Mouse (Mus musculus) cerebellum, adult 11 months (tissue): ENCODE measurements around the gene Zfp512.
"Not testable (repeated sequence)": the region's sequence is repeated elsewhere in the genome, so short reads cannot be mapped to it uniquely, and the experiment has no call there.

Experiments
- DNase-seq: peaks from one replicate; pipeline ENCODE4 v3.0.0; 2022

Zfp512 gene

GRCm38 (mm10) chr5:31451878-31452561 is at the start of gene Zfp512:
TSS of gene Zfp512 (plus strand) at chr5:31452431.
- DNase-seq: peak; percentile 82

DNA sequence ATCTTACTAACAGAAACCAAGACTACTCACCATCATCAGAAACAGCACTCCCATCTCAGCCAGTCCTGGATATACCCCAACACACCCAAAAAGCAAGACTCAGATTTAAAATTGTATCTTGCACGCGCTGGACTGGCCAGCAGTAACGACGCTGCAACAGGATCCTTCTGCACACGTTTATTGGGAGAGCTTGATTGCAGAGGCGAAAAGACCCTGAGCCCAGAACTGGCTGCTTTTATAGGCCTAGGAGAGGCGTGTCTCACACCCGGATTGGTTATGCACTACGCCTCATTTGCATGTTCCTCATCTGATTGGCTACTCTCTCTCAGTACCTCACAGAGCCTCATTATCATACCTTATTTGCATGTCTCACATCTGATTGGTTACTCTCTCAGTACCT is 17.5 kb upstream of the Zfp512 start:
- DNase-seq: not testable (repeated sequence)

GRCm38 (mm10) chr5:31451336-31451735 is 895 bp upstream of the Zfp512 start:
- DNase-seq: no peak

DNA sequence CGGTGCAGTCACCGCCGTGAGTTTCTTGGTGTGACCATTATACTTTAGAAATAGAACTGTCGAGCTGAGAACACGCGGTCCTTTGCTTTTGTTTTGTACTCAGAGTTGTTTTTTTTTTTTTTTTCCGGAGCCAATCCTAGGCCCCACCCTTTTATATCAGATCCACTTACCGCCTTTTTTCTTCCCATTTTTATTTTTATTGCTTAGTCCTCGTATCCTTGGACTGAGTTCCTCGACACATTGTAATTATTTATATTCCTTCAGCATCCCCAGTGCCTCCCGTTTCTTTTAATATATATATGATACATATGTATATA is 289 bp downstream of the Zfp512 start:
- no peak for DNase-seq

DNA sequence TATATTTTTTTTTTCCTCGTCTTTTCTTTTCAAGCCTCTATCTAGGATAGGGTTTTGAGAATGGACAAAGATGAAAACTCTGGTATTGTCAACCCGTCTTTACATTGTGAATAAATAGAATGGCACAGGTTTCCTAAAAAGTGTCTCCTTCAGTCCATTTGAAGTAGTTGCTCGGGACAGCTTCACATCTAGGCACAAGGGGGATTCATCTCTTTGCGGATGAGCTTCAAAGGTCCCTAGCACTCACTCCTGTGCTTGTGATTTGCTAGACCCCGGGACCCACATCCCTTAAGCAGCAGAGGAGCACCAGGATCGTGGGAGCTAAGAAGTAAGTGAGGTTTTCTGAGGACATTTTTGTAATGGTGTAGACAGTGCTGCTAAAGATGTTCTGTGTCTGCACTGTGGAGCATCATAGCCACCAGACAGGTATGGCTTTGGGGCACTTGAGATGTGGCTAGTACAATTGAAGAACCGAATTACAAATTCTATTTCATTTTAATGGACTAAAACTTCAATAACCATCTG is 717 bp downstream of the Zfp512 start:
- no peak for DNase-seq

GRCm38 (mm10) chr5:31467798-31468197 is 15.6 kb downstream of the Zfp512 start:
- DNase-seq: no peak

- DNase-seq: no peak
These were observed 17.5 kb downstream of the Zfp512 start for GRCm38 (mm10) chr5:31469711-31470110.

DNA sequence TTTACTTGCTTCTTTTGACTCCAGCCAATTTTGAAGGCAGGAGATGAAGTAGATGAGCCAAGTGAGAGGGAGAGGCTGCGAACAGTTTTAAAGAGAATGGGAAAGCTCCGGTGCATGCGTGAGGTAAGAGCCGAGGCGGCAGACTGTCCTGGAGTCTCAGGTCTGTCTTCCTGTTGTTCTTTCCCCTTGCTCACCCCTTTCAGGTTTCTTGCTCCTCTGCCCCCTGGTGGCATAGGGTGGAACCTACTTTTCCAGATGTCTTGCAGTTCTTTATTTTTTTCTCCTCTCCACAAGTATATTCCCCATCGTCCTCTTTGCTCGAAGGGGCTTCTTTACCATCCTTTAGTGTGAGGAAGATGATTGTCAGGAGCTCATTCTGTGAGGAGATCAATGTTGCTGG is 18.1 kb downstream of the Zfp512 start:
- no peak for DNase-seq

DNA sequence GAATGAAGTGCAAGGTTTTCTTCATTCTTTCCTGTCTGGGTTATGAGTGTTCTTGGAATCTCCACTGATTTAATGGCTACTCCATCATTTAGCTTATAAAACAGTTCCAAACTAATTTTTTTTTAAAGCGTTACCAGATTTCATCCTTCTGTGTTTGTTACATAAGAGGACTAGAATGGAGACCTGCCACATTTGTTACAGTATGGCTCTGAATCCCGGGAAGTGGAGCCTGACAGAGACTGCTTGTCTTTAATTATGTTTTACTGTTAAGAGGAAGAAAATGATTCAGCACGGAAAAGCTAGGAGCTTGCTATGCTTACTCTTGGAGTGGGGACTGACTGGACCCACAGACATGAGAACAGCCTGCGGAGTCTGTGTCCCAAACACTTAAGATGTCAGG is 28.3 kb downstream of the Zfp512 start:
- DNase-seq: no peak

- DNase-seq: no peak
These were observed 33.2 kb downstream of the Zfp512 start, which contains the start of gene 4930548H24Rik for GRCm38 (mm10) chr5:31485440-31485839. TSS of gene 4930548H24Rik (plus strand) at chr5:31485740.

GRCm38 (mm10) chr5:31487889-31488288 is 35.7 kb downstream of the Zfp512 start:
- DNase-seq: no peak

GRCm38 (mm10) chr5:31489116-31489769 is 37.0 kb downstream of the Zfp512 start:
- DNase-seq: no peak

GRCm38 (mm10) chr5:31492031-31492430 is 39.8 kb downstream of the Zfp512 start:
- no peak for DNase-seq

GRCm38 (mm10) chr5:31494513-31495297 is 42.5 kb downstream of the Zfp512 start, which contains the start of gene Gpn1:
TSS of gene Gpn1 (plus strand) at chr5:31494741.
- peak; percentile 84 for DNase-seq

GRCm38 (mm10) chr5:31504843-31505242 is 52.6 kb downstream of the Zfp512 start:
- no peak for DNase-seq

GRCm38 (mm10) chr5:31512481-31512880 is 60.2 kb downstream of the Zfp512 start:
- no peak for DNase-seq

DNA sequence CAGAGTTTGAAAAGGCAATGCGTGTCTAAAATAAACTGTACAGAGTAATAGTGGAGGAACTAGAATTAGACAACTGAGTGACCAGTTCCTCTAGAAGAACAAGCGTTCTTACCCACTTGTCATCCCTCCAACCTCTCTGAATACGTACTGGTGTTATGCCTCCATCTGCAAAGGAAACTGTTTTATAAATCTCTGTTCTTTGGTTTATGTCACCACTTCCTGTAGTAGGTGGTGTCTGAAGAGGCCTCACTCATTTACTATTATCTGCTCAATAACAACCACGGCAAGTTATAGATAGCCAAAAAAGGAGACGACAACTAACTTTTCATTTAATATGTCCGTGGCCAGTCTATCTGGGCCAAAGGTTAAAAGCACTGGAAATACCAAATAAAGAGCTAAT is 68.3 kb downstream of the Zfp512 start:
- no peak for DNase-seq

GRCm38 (mm10) chr5:31526354-31527116 is 74.3 kb downstream of the Zfp512 start, which contains the start of gene Slc4a1ap:
TSS of gene Slc4a1ap (plus strand) at chr5:31526995.
- peak; percentile 70 for DNase-seq

GRCm38 (mm10) chr5:31527117-31527680 is 75.0 kb downstream of the Zfp512 start:
- no peak for DNase-seq

GRCm38 (mm10) chr5:31527707-31528106 is 75.5 kb downstream of the Zfp512 start, which contains the start of gene Supt7l:
TSS of gene Supt7l (minus strand) at chr5:31527807.
- DNase-seq: not testable (repeated sequence)

DNA sequence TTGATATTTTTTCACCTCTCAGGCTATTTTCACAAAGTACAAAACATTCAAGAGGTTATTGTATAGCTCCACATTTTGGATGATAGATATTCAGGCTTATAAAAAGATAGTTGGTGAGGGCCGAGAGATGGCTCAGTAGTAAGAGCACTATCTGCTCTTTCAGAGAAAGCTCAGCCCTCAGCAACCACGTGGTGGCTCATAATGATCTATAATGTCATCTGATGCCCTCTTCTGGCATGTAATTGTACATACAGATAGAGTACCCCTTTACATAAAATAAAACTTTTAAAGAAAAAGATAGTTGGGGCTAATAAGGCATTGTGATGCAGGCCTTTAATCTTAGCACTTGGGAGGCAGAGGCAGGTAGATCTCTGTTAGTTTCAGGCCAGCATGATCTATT is 76.3 kb downstream of the Zfp512 start:
- DNase-seq: no peak
